Mouse (Mus musculus): ENCODE measurements around the gene Arid1a.

The Arid1a gene

GRCm38 (mm10) chr4:133756514-133757268 is at the start of gene Arid1a:
TSS of gene Arid1a (minus strand) at chr4:133756769.
- peak; percentile 94 for DNase-seq (ENCODE audit: low spot score in 2 of 2)

GRCm38 (mm10) chr4:133804401-133805263 is 48.1 kb upstream of the Arid1a start:
- DNase-seq (ENCODE audit: low spot score in 2 of 2) = no peak

GRCm38 (mm10) chr4:133800589-133800988 is 44.0 kb upstream of the Arid1a start:
- no peak for DNase-seq (ENCODE audit: low spot score in 2 of 2)

- no peak for DNase-seq (ENCODE audit: low spot score in 2 of 2)
Measured at GRCm38 (mm10) chr4:133793269-133793668, 36.7 kb upstream of the Arid1a start.

- DNase-seq (ENCODE audit: low spot score in 2 of 2) = peak; percentile 49 to 82
Measured at GRCm38 (mm10) chr4:133774570-133775554, 18.3 kb upstream of the Arid1a start.

GRCm38 (mm10) chr4:133769157-133769556 is 12.6 kb upstream of the Arid1a start:
- DNase-seq (ENCODE audit: low spot score in 2 of 2) = no peak

- DNase-seq (ENCODE audit: low spot score in 2 of 2) = no peak
Measured at GRCm38 (mm10) chr4:133763112-133763511, 6.5 kb upstream of the Arid1a start.

GRCm38 (mm10) chr4:133759659-133760058 is 3.1 kb upstream of the Arid1a start:
- DNase-seq (ENCODE audit: low spot score in 2 of 2) = no peak

GRCm38 (mm10) chr4:133757269-133757835 is 783 bp upstream of the Arid1a start:
- peak; percentile 86 to 90 for DNase-seq (ENCODE audit: low spot score in 2 of 2)

- no peak for DNase-seq (ENCODE audit: low spot score in 2 of 2)
Measured at GRCm38 (mm10) chr4:133755861-133756371, 653 bp downstream of the Arid1a start.

- DNase-seq (ENCODE audit: low spot score in 2 of 2) = no peak
Measured at GRCm38 (mm10) chr4:133754871-133755765, 1.5 kb downstream of the Arid1a start.

GRCm38 (mm10) chr4:133754238-133754637 is 2.3 kb downstream of the Arid1a start:
- peak; percentile 99 for DNase-seq (ENCODE audit: low spot score in 2 of 2)

GRCm38 (mm10) chr4:133753375-133754190 is 3.0 kb downstream of the Arid1a start:
- DNase-seq (ENCODE audit: low spot score in 2 of 2) = peak; percentile 44 to 55

- DNase-seq (ENCODE audit: low spot score in 2 of 2) = peak in 1 of 2 experiments; percentile 34
Measured at GRCm38 (mm10) chr4:133752449-133753374, 3.9 kb downstream of the Arid1a start.

GRCm38 (mm10) chr4:133751521-133752448 is 4.8 kb downstream of the Arid1a start:
- peak; percentile 43 to 50 for DNase-seq (ENCODE audit: low spot score in 2 of 2)

GRCm38 (mm10) chr4:133750184-133750775 is 6.3 kb downstream of the Arid1a start:
- DNase-seq (ENCODE audit: low spot score in 2 of 2) = no peak
